Mouse (Mus musculus) MEL (cell line): ENCODE measurements around the gene Ifit3.

Experiments used
- CTCF ChIP-seq, 3 experiments: IDR thresholded peaks in 2 of 3; conservative IDR thresholded peaks in 1 of 3; 2 replicates each; pipeline ENCODE4 v1.5.1; 2011 to 2012; ENCODE audit warnings: low read length in 3 of 3, low read depth in 2 of 3, mild to moderate bottlenecking in 2 of 3, improper control_type of control experiment in 1 of 3, inconsistent platforms in 1 of 3, mixed read lengths in 1 of 3, moderate library complexity in 1 of 3; ENCODE audit not compliant: control insufficient read depth in 1 of 3, insufficient read depth in 1 of 3, poor library complexity in 1 of 3, severe bottlenecking in 1 of 3
- GATA1 ChIP-seq: IDR thresholded peaks from 2 replicates; pipeline ENCODE4 v1.6.1; 2011; ENCODE audit warnings: low read depth, low read length, improper control_type of control experiment
- JUND ChIP-seq: IDR thresholded peaks from 2 replicates; pipeline ENCODE4 v1.6.1; 2011; ENCODE audit warnings: low read depth, mild to moderate bottlenecking, improper control_type of control experiment, low read length
- MAX ChIP-seq: IDR thresholded peaks from 2 replicates; pipeline ENCODE4 v1.6.1; 2011; ENCODE audit warnings: low read length, improper control_type of control experiment
- POLR2A ChIP-seq, 2 experiments: IDR thresholded peaks; 2 replicates each; pipeline ENCODE4 v1.6.1; 2011 to 2012; ENCODE audit warnings: low read length in 2 of 2, mild to moderate bottlenecking in 2 of 2, control low read depth in 1 of 2, improper control_type of control experiment in 1 of 2, low read depth in 1 of 2, moderate library complexity in 1 of 2; ENCODE audit not compliant: control insufficient read depth in 1 of 2, insufficient read depth in 1 of 2, poor library complexity in 1 of 2
- SIN3A ChIP-seq: IDR thresholded peaks from 2 replicates; pipeline ENCODE4 v1.6.1; 2012; ENCODE audit warnings: low read length, improper control_type of control experiment, inconsistent platforms
- SMC3 ChIP-seq: IDR thresholded peaks from 2 replicates; pipeline ENCODE4 v1.6.1; 2011; ENCODE audit warnings: low read depth, low read length, improper control_type of control experiment
- ZNF384 ChIP-seq: IDR thresholded peaks from 2 replicates; pipeline ENCODE4 v1.6.1; 2012; ENCODE audit warnings: low read depth, mild to moderate bottlenecking, inconsistent platforms, low read length, improper control_type of control experiment

DNA sequence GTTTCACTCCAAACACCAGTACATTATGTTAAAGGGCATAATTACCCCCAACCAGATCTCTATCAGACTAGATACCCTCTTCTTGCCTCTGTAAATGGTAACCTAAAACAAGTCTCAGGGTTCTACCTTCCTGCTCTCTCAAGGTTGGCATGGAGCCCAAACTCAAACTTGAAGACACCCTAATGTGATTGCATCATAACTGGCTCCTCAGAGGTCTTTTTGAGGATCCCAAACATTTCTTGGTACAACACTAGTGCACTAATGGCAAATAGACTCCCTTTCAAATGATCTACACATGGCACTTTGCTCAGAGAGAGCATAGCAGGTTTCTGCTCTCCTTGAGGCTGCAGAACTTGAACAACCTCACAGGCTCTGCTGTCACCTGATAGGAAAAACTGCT, 13.5 kb downstream of the Ifit3 start:
- TF ChIP-seq SMC3 (no peak), CTCF (IDR thresholded peaks at IDR 0.05 in 2 of 3, conservative IDR thresholded peaks at IDR 0.05 in 1 of 3; ENCODE audit: control insufficient read depth in 1 of 3, insufficient read depth in 1 of 3, low read depth in 2 of 3, low read length in 3 of 3, poor library complexity in 1 of 3, severe bottlenecking in 1 of 3) (no peak), SIN3A (no peak), POLR2A (IDR thresholded peaks at IDR 0.05; ENCODE audit: control insufficient read depth in 1 of 2, insufficient read depth in 1 of 2, low read depth in 1 of 2, low read length in 2 of 2, poor library complexity in 1 of 2) (no peak), GATA1 (no peak), ZNF384 (no peak), MAX (no peak), JUND (no peak)
